Mouse (Mus musculus): ENCODE results near the gene Snrpd2. TPM values are rescaled to one million over a fixed set of nuclear protein-coding genes. Genes with fewer than 3 reads are reported as not detected.

Snrpd2 gene
- polyA plus RNA-seq, 1 experiment from 2014 or later: 136 TPM

- peaks cover 17% of the 10 kb centered on the region for H3K4me1 ChIP-seq (ENCODE audit: control insufficient read depth, insufficient read depth, low read length)
- H3K9me3 ChIP-seq (replicated peaks; ENCODE audit: control insufficient read depth, low read length): no peaks in the 10 kb centered on the region; the same call in 1 of the 2 replicates
- no peak overlapping the region for H3K9ac ChIP-seq (ENCODE audit: low read length)
- H3K4me3 ChIP-seq (replicated peaks; ENCODE audit: low read length): peak overlapping the region; percentile 25; the same call in 1 of the 2 replicates
- H3K36me3 ChIP-seq (ENCODE audit: control insufficient read depth, insufficient read depth, low read length): no peaks in the 10 kb centered on the region
- 5% methylated on average over 27 of the region's 27 CpGs for WGBS
- H3K27ac ChIP-seq (ENCODE audit: low read length): no peak overlapping the region
- H3K4me2 ChIP-seq (ENCODE audit: low read depth, low read length): peak overlapping the region; percentile 43
- H3K27me3 ChIP-seq (ENCODE audit: control insufficient read depth, insufficient read depth, low read length): peaks cover 50% of the 10 kb centered on the region
- ATAC-seq (ENCODE audit: insufficient read depth, low FRiP score): no peak
These were observed 29.0 kb downstream of the Snrpd2 start for GRCm38 (mm10) chr7:19178443-19179092.

GRCm38 (mm10) chr7:19179173-19179572 is 29.7 kb downstream of the Snrpd2 start:
- WGBS: under 1% methylated on average over 31 of the region's 32 CpGs
- no peak for ATAC-seq (ENCODE audit: insufficient read depth, low FRiP score)

GRCm38 (mm10) chr7:19179936-19180335 is 30.4 kb downstream of the Snrpd2 start:
- H3K9me3 ChIP-seq (replicated peaks; ENCODE audit: control insufficient read depth, low read length): no peaks in the 10 kb centered on the region; the same call in 1 of the 2 replicates
- H3K4me3 ChIP-seq (replicated peaks; ENCODE audit: low read length): no peak overlapping the region
- H3K9ac ChIP-seq (ENCODE audit: low read length): no peak overlapping the region
- 32% methylated on average over 6 of the region's 6 CpGs for WGBS
- H3K4me2 ChIP-seq (ENCODE audit: low read depth, low read length): peak overlapping the region; percentile 43; the same call in 1 of the 2 replicates
- H3K36me3 ChIP-seq (ENCODE audit: control insufficient read depth, insufficient read depth, low read length): no peaks in the 10 kb centered on the region
- H3K27me3 ChIP-seq (ENCODE audit: control insufficient read depth, insufficient read depth, low read length): peaks cover 50% of the 10 kb centered on the region
- no peak for ATAC-seq (ENCODE audit: insufficient read depth, low FRiP score)
- H3K4me1 ChIP-seq (ENCODE audit: control insufficient read depth, insufficient read depth, low read length): peaks cover 19% of the 10 kb centered on the region
- H3K27ac ChIP-seq (ENCODE audit: low read length): no peak overlapping the region

More at GRCm38 (mm10) chr7:19179173-19179572, 29.7 kb downstream of the Snrpd2 start:
- peaks cover 17% of the 10 kb centered on the region for H3K4me1 ChIP-seq (ENCODE audit: control insufficient read depth, insufficient read depth, low read length)
- peak overlapping the region; percentile 43 for H3K4me2 ChIP-seq (ENCODE audit: low read depth, low read length)
- no peaks in the 10 kb centered on the region; the same call in 1 of the 2 replicates for H3K9me3 ChIP-seq (replicated peaks; ENCODE audit: control insufficient read depth, low read length)
- peaks cover 50% of the 10 kb centered on the region for H3K27me3 ChIP-seq (ENCODE audit: control insufficient read depth, insufficient read depth, low read length)
- H3K27ac ChIP-seq (ENCODE audit: low read length): no peak overlapping the region
- H3K9ac ChIP-seq (ENCODE audit: low read length): no peak overlapping the region
- H3K36me3 ChIP-seq (ENCODE audit: control insufficient read depth, insufficient read depth, low read length): no peaks in the 10 kb centered on the region
- H3K4me3 ChIP-seq (replicated peaks; ENCODE audit: low read length): peak overlapping the region; percentile 25

GRCm38 (mm10) chr7:19180862-19181429 is 31.4 kb downstream of the Snrpd2 start:
- 0% methylated on average over 26 of the region's 27 CpGs for WGBS
- peaks cover 18% of the 10 kb centered on the region for H3K4me1 ChIP-seq (ENCODE audit: control insufficient read depth, insufficient read depth, low read length)
- H3K4me2 ChIP-seq (ENCODE audit: low read depth, low read length): peak overlapping the region; percentile 77
- peak; percentile 48; the same call in 1 of the 2 replicates for ATAC-seq (ENCODE audit: insufficient read depth, low FRiP score)
- H3K27me3 ChIP-seq (ENCODE audit: control insufficient read depth, insufficient read depth, low read length): peaks cover 44% of the 10 kb centered on the region
- H3K9me3 ChIP-seq (replicated peaks; ENCODE audit: control insufficient read depth, low read length): no peaks in the 10 kb centered on the region; the same call in 1 of the 2 replicates
- no peaks in the 10 kb centered on the region for H3K36me3 ChIP-seq (ENCODE audit: control insufficient read depth, insufficient read depth, low read length)
- H3K4me3 ChIP-seq (replicated peaks; ENCODE audit: low read length): peak overlapping the region; percentile 54
- peak overlapping the region; percentile 72 for H3K9ac ChIP-seq (ENCODE audit: low read length)
- no peak overlapping the region; the same call in 1 of the 2 replicates for H3K27ac ChIP-seq (ENCODE audit: low read length)

- H3K27ac ChIP-seq (ENCODE audit: low read length): no peak overlapping the region
- H3K27me3 ChIP-seq (ENCODE audit: control insufficient read depth, insufficient read depth, low read length): peaks cover 12% of the 10 kb centered on the region
- ATAC-seq (ENCODE audit: insufficient read depth, low FRiP score): no peak
- no peak overlapping the region for H3K9ac ChIP-seq (ENCODE audit: low read length)
- 87% methylated on average over 2 of the region's 2 CpGs for WGBS
- H3K9me3 ChIP-seq (replicated peaks; ENCODE audit: control insufficient read depth, low read length): no peaks in the 10 kb centered on the region
- no peak overlapping the region for H3K4me3 ChIP-seq (replicated peaks; ENCODE audit: low read length)
- no peaks in the 10 kb centered on the region for H3K36me3 ChIP-seq (ENCODE audit: control insufficient read depth, insufficient read depth, low read length)
- no peak overlapping the region for H3K4me2 ChIP-seq (ENCODE audit: low read depth, low read length)
- H3K4me1 ChIP-seq (ENCODE audit: control insufficient read depth, insufficient read depth, low read length): peaks cover 15% of the 10 kb centered on the region
These were observed 34.7 kb downstream of the Snrpd2 start for GRCm38 (mm10) chr7:19184250-19184649.

GRCm38 (mm10) chr7:19184758-19185157 is 35.2 kb downstream of the Snrpd2 start:
- no peak overlapping the region for H3K9ac ChIP-seq (ENCODE audit: low read length)
- 73% methylated on average over 6 of the region's 6 CpGs for WGBS
- no peak for ATAC-seq (ENCODE audit: insufficient read depth, low FRiP score)
- no peak overlapping the region for H3K4me2 ChIP-seq (ENCODE audit: low read depth, low read length)
- H3K27ac ChIP-seq (ENCODE audit: low read length): no peak overlapping the region
- H3K9me3 ChIP-seq (replicated peaks; ENCODE audit: control insufficient read depth, low read length): no peaks in the 10 kb centered on the region
- no peaks in the 10 kb centered on the region for H3K36me3 ChIP-seq (ENCODE audit: control insufficient read depth, insufficient read depth, low read length)
- H3K27me3 ChIP-seq (ENCODE audit: control insufficient read depth, insufficient read depth, low read length): peaks cover 7% of the 10 kb centered on the region; the same call in 1 of the 2 replicates
- H3K4me3 ChIP-seq (replicated peaks; ENCODE audit: low read length): no peak overlapping the region
- H3K4me1 ChIP-seq (ENCODE audit: control insufficient read depth, insufficient read depth, low read length): peaks cover 10% of the 10 kb centered on the region

- 97% methylated on average over 4 of the region's 4 CpGs for WGBS
- H3K27me3 ChIP-seq (ENCODE audit: control insufficient read depth, insufficient read depth, low read length): no peaks in the 10 kb centered on the region
- 0 out of 2 replicates have a peak, but pooled peaks cover 3% of the 10 kb centered on the region for H3K9me3 ChIP-seq (replicated peaks; ENCODE audit: control insufficient read depth, low read length)
- no peaks in the 10 kb centered on the region for H3K4me1 ChIP-seq (ENCODE audit: control insufficient read depth, insufficient read depth, low read length)
- no peak overlapping the region for H3K9ac ChIP-seq (ENCODE audit: low read length)
- H3K36me3 ChIP-seq (ENCODE audit: control insufficient read depth, insufficient read depth, low read length): peaks cover 12% of the 10 kb centered on the region
- H3K27ac ChIP-seq (ENCODE audit: low read length): no peak overlapping the region
- H3K4me3 ChIP-seq (replicated peaks; ENCODE audit: low read length): no peak overlapping the region
- no peak overlapping the region for H3K4me2 ChIP-seq (ENCODE audit: low read depth, low read length)
- no peak for ATAC-seq (ENCODE audit: insufficient read depth, low FRiP score)
These were observed 45.2 kb downstream of the Snrpd2 start for GRCm38 (mm10) chr7:19194676-19195075.

GRCm38 (mm10) chr7:19196676-19197075 is 47.2 kb downstream of the Snrpd2 start:
- no peak for ATAC-seq (ENCODE audit: insufficient read depth, low FRiP score)
- H3K36me3 ChIP-seq (ENCODE audit: control insufficient read depth, insufficient read depth, low read length): peaks cover 12% of the 10 kb centered on the region

GRCm38 (mm10) chr7:19197985-19198384 is 48.5 kb downstream of the Snrpd2 start:
- Histone ChIP-seq H3K36me3 (ENCODE audit: control insufficient read depth, insufficient read depth, low read length) (peaks cover 12% of the 10 kb centered on the region), H3K27ac (ENCODE audit: low read length) (no peak overlapping the region), H3K9me3 (replicated peaks; ENCODE audit: control insufficient read depth, low read length) (0 out of 2 replicates have a peak, but pooled peaks cover 3% of the 10 kb centered on the region), H3K27me3 (ENCODE audit: control insufficient read depth, insufficient read depth, low read length) (no peaks in the 10 kb centered on the region), H3K4me1 (ENCODE audit: control insufficient read depth, insufficient read depth, low read length) (no peaks in the 10 kb centered on the region), H3K9ac (ENCODE audit: low read length) (no peak overlapping the region), H3K4me3 (replicated peaks; ENCODE audit: low read length) (no peak overlapping the region), H3K4me2 (ENCODE audit: low read depth, low read length) (no peak overlapping the region)
- 41% methylated on average over 2 of the region's 2 CpGs for whole genome bisulfite sequencing
- no peak for ATAC-seq (ENCODE audit: insufficient read depth, low FRiP score)

More at GRCm38 (mm10) chr7:19196676-19197075, 47.2 kb downstream of the Snrpd2 start:
- Histone ChIP-seq H3K27me3 (ENCODE audit: control insufficient read depth, insufficient read depth, low read length) (no peaks in the 10 kb centered on the region), H3K9me3 (replicated peaks; ENCODE audit: control insufficient read depth, low read length) (0 out of 2 replicates have a peak, but pooled peaks cover 3% of the 10 kb centered on the region), H3K4me2 (ENCODE audit: low read depth, low read length) (no peak overlapping the region), H3K27ac (ENCODE audit: low read length) (no peak overlapping the region), H3K4me3 (replicated peaks; ENCODE audit: low read length) (no peak overlapping the region), H3K9ac (ENCODE audit: low read length) (no peak overlapping the region), H3K4me1 (ENCODE audit: control insufficient read depth, insufficient read depth, low read length) (no peaks in the 10 kb centered on the region)
- 56% methylated on average over 6 of the region's 6 CpGs for WGBS
